Mouse (Mus musculus): Measurements from ENCODE around the gene Snx20.

GRCm38 (mm10) chr8:88624276-88624675 lies 11.7 kb downstream of the Snx20 start:
- TF ChIP-seq POLR2A (IDR thresholded peaks at IDR 0.05; ENCODE audit: insufficient read depth, low read length) = no peak
- no peak for TF ChIP-seq CTCF (IDR thresholded peaks at IDR 0.05; ENCODE audit: low read depth, low read length)
